Mouse (Mus musculus) neural tube, embryonic 11.5 days (tissue): ENCODE measurements around the gene Hlx. TPM values are rescaled to one million over a fixed set of nuclear protein-coding genes. Genes with fewer than 3 reads are reported as not detected.
A peak's percentile ranks its signal among the peaks of the same experiment; 100 is the strongest.

Experiments
- ATAC-seq: fragments of 200-750 bp; cut with Nextera tagmentation; 2 replicates; pipeline ENCODE4 v1.8.0; 2017; ENCODE audit warnings: moderate number of reproducible peaks, mild to moderate bottlenecking, moderate TSS enrichment, moderate library complexity; ENCODE audit not compliant: insufficient read depth, low FRiP score, low TSS enrichment
- DNase-seq: peaks from one replicate; pipeline ENCODE4 v3.0.0-alpha.2; 2015; ENCODE audit warnings: low spot score
- H3K27ac ChIP-seq: fragments of 300-500 bp; sonication (generic); 2 replicates; pipeline ENCODE4 v1.5.1; 2014; ENCODE audit warnings: low read depth, mild to moderate bottlenecking, low read length
- H3K27me3 ChIP-seq: fragments of 300-500 bp; sonication (generic); 2 replicates; pipeline ENCODE4 v1.6.1; 2014; ENCODE audit warnings: mild to moderate bottlenecking, low read length, mixed read lengths; ENCODE audit not compliant: control insufficient read depth, insufficient read depth
- H3K36me3 ChIP-seq: fragments of 300-500 bp; sonication (generic); 2 replicates; pipeline ENCODE4 v1.6.1; 2014; ENCODE audit warnings: mild to moderate bottlenecking, low read length, moderate library complexity, mixed read lengths; ENCODE audit not compliant: control insufficient read depth, insufficient read depth
- H3K4me1 ChIP-seq: fragments of 300-500 bp; sonication (generic); 2 replicates; pipeline ENCODE4 v1.6.1; 2014; ENCODE audit warnings: low read length, mixed read lengths; ENCODE audit not compliant: control insufficient read depth, insufficient read depth
- H3K4me2 ChIP-seq: fragments of 300-500 bp; sonication (generic); 2 replicates; pipeline ENCODE4 v1.6.1; 2014; ENCODE audit warnings: low read depth, mild to moderate bottlenecking, moderate library complexity
- H3K4me3 ChIP-seq: fragments of 300-500 bp; sonication (generic); 2 replicates; pipeline ENCODE4 v1.5.1; 2014; ENCODE audit warnings: low read depth, low read length
- H3K9ac ChIP-seq: fragments of 300-500 bp; sonication (generic); 2 replicates; pipeline ENCODE4 v1.6.1; 2014; ENCODE audit warnings: mild to moderate bottlenecking, low read length
- H3K9me3 ChIP-seq: fragments of 300-500 bp; sonication (generic); 2 replicates; pipeline ENCODE4 v1.6.1; 2016; ENCODE audit warnings: low read length; ENCODE audit not compliant: control insufficient read depth
- WGBS: fragments of 180-500 bp; shearing (Covaris S2); extraction: QIAGEN DNeasy Blood & Tissue Kit; methylation state at CpG from one replicate; pipeline ENCODE4 v1.1.7; 2014; 5-methylcytosine and 5-hydroxymethylcytosine counted together
- polyA plus RNA-seq: library from polyadenylated mRNA; unstranded; fragments of >200 nt; fragmentation: Nextera tagmentation; extraction: Ambion mirVana; gene quantifications from 2 replicates; pipeline ENCODE4 v1.2.1, GENCODE M21; 2014

The Hlx gene
- polyA plus RNA-seq, 1 experiment from 2014 or later = 9.3 TPM

DNA sequence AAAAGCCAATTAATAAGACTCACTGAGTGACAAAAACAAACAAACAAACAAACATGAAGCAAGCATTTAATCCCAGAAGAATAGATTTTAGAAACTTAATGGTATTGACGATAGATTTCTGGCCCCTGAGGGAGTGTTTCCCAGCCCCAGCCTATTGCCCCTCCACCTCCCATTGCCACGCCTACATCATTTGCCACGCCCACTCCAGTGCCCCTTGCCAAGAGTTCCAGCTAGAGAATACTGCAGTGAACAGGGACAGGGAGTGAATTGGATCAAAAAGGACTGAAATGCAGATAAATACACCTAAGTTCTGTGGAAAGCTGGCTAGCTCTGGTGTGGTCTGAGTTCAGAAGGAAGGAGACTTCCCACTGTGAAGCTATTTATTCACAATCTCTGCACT lies 31.4 kb upstream of the Hlx start:
- 39% methylated on average over 3 of the region's 3 CpGs for WGBS
- no peak for ATAC-seq

GRCm38 (mm10) chr1:184762941-184763340 lies 30.5 kb upstream of the Hlx start:
- Histone ChIP-seq H3K27ac (no peak overlapping the region), H3K4me3 (no peak overlapping the region), H3K36me3 (no peaks in the 10 kb centered on the region), H3K27me3 (no peaks in the 10 kb centered on the region), H3K9ac (no peak overlapping the region), H3K9me3 (no peaks in the 10 kb centered on the region), H3K4me1 (no peaks in the 10 kb centered on the region), H3K4me2 (no peak overlapping the region)
- 64% methylated on average over 5 of the region's 5 CpGs for WGBS
- ATAC-seq (no peak), DNase-seq (no peak)

More for the DNA sequence above, 31.4 kb upstream of the Hlx start:
- Histone ChIP-seq H3K9me3 (no peaks in the 10 kb centered on the region), H3K4me1 (no peaks in the 10 kb centered on the region), H3K4me2 (no peak overlapping the region), H3K4me3 (no peak overlapping the region), H3K36me3 (no peaks in the 10 kb centered on the region), H3K27me3 (no peaks in the 10 kb centered on the region), H3K9ac (no peak overlapping the region), H3K27ac (no peak overlapping the region)
- DNase-seq = no peak

GRCm38 (mm10) chr1:184761988-184762387 lies 29.6 kb upstream of the Hlx start:
- 76% methylated on average over 4 of the region's 4 CpGs for WGBS
- no peaks in the 10 kb centered on the region for H3K4me1 ChIP-seq
- DNase-seq (no peak), ATAC-seq (no peak)
- H3K4me3 ChIP-seq = no peak overlapping the region
- no peaks in the 10 kb centered on the region for H3K27me3 ChIP-seq
- H3K9ac ChIP-seq = no peak overlapping the region
- H3K36me3 ChIP-seq = no peaks in the 10 kb centered on the region
- no peak overlapping the region for H3K4me2 ChIP-seq
- H3K27ac ChIP-seq = no peak overlapping the region
- no peaks in the 10 kb centered on the region for H3K9me3 ChIP-seq

GRCm38 (mm10) chr1:184752671-184753070 lies 20.3 kb upstream of the Hlx start:
- Histone ChIP-seq H3K27ac (no peak overlapping the region), H3K27me3 (no peaks in the 10 kb centered on the region), H3K4me1 (0 out of 2 replicates have a peak, but pooled peaks cover 3% of the 10 kb centered on the region), H3K36me3 (no peaks in the 10 kb centered on the region), H3K9me3 (no peaks in the 10 kb centered on the region), H3K9ac (no peak overlapping the region), H3K4me2 (no peak overlapping the region), H3K4me3 (no peak overlapping the region)
- ATAC-seq (no peak), DNase-seq (no peak)
- 92% methylated on average over 5 of the region's 5 CpGs for whole genome bisulfite sequencing

- Histone ChIP-seq H3K9ac (no peak overlapping the region), H3K4me3 (no peak overlapping the region), H3K36me3 (no peaks in the 10 kb centered on the region), H3K4me1 (no peaks in the 10 kb centered on the region), H3K27ac (no peak overlapping the region), H3K27me3 (no peaks in the 10 kb centered on the region), H3K4me2 (no peak overlapping the region), H3K9me3 (no peaks in the 10 kb centered on the region)
- no peak for ATAC-seq
- 86% methylated on average over 11 of the region's 11 CpGs for WGBS
- DNase-seq = no peak
Measured at GRCm38 (mm10) chr1:184750114-184750664, 17.8 kb upstream of the Hlx start.

GRCm38 (mm10) chr1:184748692-184749152 lies 16.3 kb upstream of the Hlx start:
- H3K4me1 ChIP-seq = no peaks in the 10 kb centered on the region
- 60% methylated on average over 14 of the region's 14 CpGs for WGBS
- H3K4me3 ChIP-seq = no peak overlapping the region
- H3K27me3 ChIP-seq = no peaks in the 10 kb centered on the region
- H3K4me2 ChIP-seq = no peak overlapping the region
- no peak overlapping the region for H3K9ac ChIP-seq
- ATAC-seq (no peak), DNase-seq (no peak)
- no peaks in the 10 kb centered on the region for H3K9me3 ChIP-seq
- H3K27ac ChIP-seq = no peak overlapping the region
- H3K36me3 ChIP-seq = no peaks in the 10 kb centered on the region

DNA sequence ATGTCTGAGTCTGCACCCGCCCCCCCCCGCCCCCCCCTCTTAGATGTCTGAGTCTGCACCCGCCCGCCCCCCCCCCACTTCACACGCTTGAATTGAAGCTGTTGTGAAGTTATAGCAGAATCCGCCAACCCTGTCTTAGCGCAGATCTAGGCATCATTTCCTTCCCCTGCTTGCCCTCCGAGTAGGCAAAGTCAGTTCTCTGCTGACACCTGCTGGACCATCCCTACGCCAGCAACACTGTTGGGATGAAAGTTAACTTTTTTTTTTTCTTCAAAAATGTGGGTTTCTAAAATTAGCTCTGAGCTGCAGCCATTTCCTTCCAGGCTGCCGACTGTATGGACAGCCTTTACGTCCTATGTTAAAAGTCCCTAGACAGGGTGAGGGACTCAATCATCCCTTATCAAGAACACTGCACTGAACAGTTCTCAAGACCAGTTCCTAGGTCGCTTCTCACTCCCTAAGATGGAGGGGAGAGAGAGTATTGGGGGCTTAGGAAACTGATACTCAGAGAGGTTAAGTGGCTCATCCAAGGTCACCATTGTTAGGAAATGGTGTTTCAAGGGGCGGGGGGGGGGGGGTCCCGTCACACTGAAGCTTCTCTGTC lies 5.6 kb upstream of the Hlx start:
- Histone ChIP-seq H3K27ac (no peak overlapping the region), H3K36me3 (no peaks in the 10 kb centered on the region), H3K4me3 (no peak overlapping the region), H3K9me3 (no peaks in the 10 kb centered on the region), H3K4me2 (no peak overlapping the region), H3K9ac (no peak overlapping the region), H3K27me3 (peaks cover 46% of the 10 kb centered on the region), H3K4me1 (0 out of 2 replicates have a peak, but pooled peaks cover under 1% of the 10 kb centered on the region)
- peak; percentile 62 for DNase-seq
- 8% methylated on average over 14 of the region's 14 CpGs for WGBS
- ATAC-seq = no peak

GRCm38 (mm10) chr1:184737228-184737627 lies 4.8 kb upstream of the Hlx start:
- Histone ChIP-seq H3K36me3 (no peaks in the 10 kb centered on the region), H3K9ac (no peak overlapping the region), H3K9me3 (no peaks in the 10 kb centered on the region), H3K4me3 (no peak overlapping the region), H3K27me3 (peaks cover 51% of the 10 kb centered on the region), H3K4me2 (no peak overlapping the region), H3K4me1 (peaks cover 3% of the 10 kb centered on the region; the same call in 1 of the 2 replicates), H3K27ac (no peak overlapping the region)
- ATAC-seq = no peak
- WGBS = 24% methylated on average over 2 of the region's 2 CpGs
- no peak for DNase-seq

- Histone ChIP-seq H3K36me3 (no peaks in the 10 kb centered on the region), H3K4me1 (peaks cover 6% of the 10 kb centered on the region; the same call in 1 of the 2 replicates), H3K9ac (no peak overlapping the region), H3K27ac (no peak overlapping the region), H3K4me2 (no peak overlapping the region), H3K27me3 (peaks cover 57% of the 10 kb centered on the region), H3K4me3 (no peak overlapping the region), H3K9me3 (no peaks in the 10 kb centered on the region)
- ATAC-seq (no peak), DNase-seq (no peak)
- 5% methylated on average over 5 of the region's 5 CpGs for WGBS
Measured at GRCm38 (mm10) chr1:184736260-184736659, 3.8 kb upstream of the Hlx start.
